Mouse (Mus musculus): ENCODE results near the gene Tab3. TPM values are rescaled to one million over a fixed set of nuclear protein-coding genes. Genes with fewer than 3 reads are reported as not detected.

Gene Tab3
- polyA plus RNA-seq, 1 experiment, result 1.7 TPM

GRCm38 (mm10) chrX:85646204-85646777, 72.5 kb downstream of the Tab3 start:
- Histone ChIP-seq H3K27me3 (ENCODE audit: control insufficient read depth, insufficient read depth, insufficient read length) (no peaks in the 10 kb centered on the region), H3K79me3 (ENCODE audit: low read depth) (no peaks in the 10 kb centered on the region), H3K36me3 (ENCODE audit: control insufficient read depth, insufficient read depth) (no peaks in the 10 kb centered on the region), H3K4me3 (ENCODE audit: insufficient read depth, poor library complexity, severe bottlenecking) (no peak overlapping the region), H3K79me2 (ENCODE audit: control insufficient read depth, insufficient read depth) (no peaks in the 10 kb centered on the region), H3ac (ENCODE audit: control insufficient read depth, insufficient read length, low read depth) (no peak overlapping the region)
- no peak for TF ChIP-seq CTCF (IDR thresholded peaks at IDR 0.05; ENCODE audit: control insufficient read depth, insufficient read depth, insufficient read length)
- no peak for TF ChIP-seq USF1 (IDR thresholded peaks at IDR 0.05; ENCODE audit: low read depth)
- no peak for TF ChIP-seq MYOG (IDR thresholded peaks at IDR 0.05; ENCODE audit: control insufficient read depth, extremely low read depth, insufficient read length)
- no peak for TF ChIP-seq CEBPB (IDR thresholded peaks at IDR 0.05; ENCODE audit: low read depth)
- no peak for TF ChIP-seq MYOD1 (IDR thresholded peaks at IDR 0.05; ENCODE audit: control insufficient read depth, insufficient read length, low read depth)
- TF ChIP-seq MAX (IDR thresholded peaks at IDR 0.05), result no peak
- no peak for TF ChIP-seq FOSL1 (IDR thresholded peaks at IDR 0.05; ENCODE audit: insufficient read depth, low read length, poor library complexity, severe bottlenecking)

GRCm38 (mm10) chrX:85676808-85677207, 103.0 kb downstream of the Tab3 start:
- Histone ChIP-seq H3K79me2 (ENCODE audit: control insufficient read depth, insufficient read depth) (no peaks in the 10 kb centered on the region), H3ac (ENCODE audit: control insufficient read depth, insufficient read length, low read depth) (no peak overlapping the region), H3K4me3 (ENCODE audit: insufficient read depth, poor library complexity, severe bottlenecking) (no peak overlapping the region), H3K27me3 (ENCODE audit: control insufficient read depth, insufficient read depth, insufficient read length) (no peaks in the 10 kb centered on the region), H3K79me3 (ENCODE audit: low read depth) (no peaks in the 10 kb centered on the region), H3K36me3 (ENCODE audit: control insufficient read depth, insufficient read depth) (no peaks in the 10 kb centered on the region)
- TF ChIP-seq MYOD1 (IDR thresholded peaks at IDR 0.05; ENCODE audit: control insufficient read depth, insufficient read length, low read depth) (no peak), USF1 (IDR thresholded peaks at IDR 0.05; ENCODE audit: low read depth) (no peak), CTCF (IDR thresholded peaks at IDR 0.05; ENCODE audit: control insufficient read depth, insufficient read depth, insufficient read length) (no peak), MYOG (IDR thresholded peaks at IDR 0.05; ENCODE audit: control insufficient read depth, extremely low read depth, insufficient read length) (no peak), MAX (IDR thresholded peaks at IDR 0.05) (no peak), FOSL1 (IDR thresholded peaks at IDR 0.05; ENCODE audit: insufficient read depth, low read length, poor library complexity, severe bottlenecking) (no peak), CEBPB (IDR thresholded peaks at IDR 0.05; ENCODE audit: low read depth) (no peak)

- no peak overlapping the region for H3K4me3 ChIP-seq (ENCODE audit: insufficient read depth, poor library complexity, severe bottlenecking)
These were observed 108.3 kb downstream of the Tab3 start for GRCm38 (mm10) chrX:85682125-85682524.

GRCm38 (mm10) chrX:85683723-85684122, 109.9 kb downstream of the Tab3 start:
- no peak overlapping the region for H3ac ChIP-seq (ENCODE audit: control insufficient read depth, insufficient read length, low read depth)
- no peaks in the 10 kb centered on the region for H3K79me2 ChIP-seq (ENCODE audit: control insufficient read depth, insufficient read depth)
- H3K27me3 ChIP-seq (ENCODE audit: control insufficient read depth, insufficient read depth, insufficient read length), result no peaks in the 10 kb centered on the region
- H3K36me3 ChIP-seq (ENCODE audit: control insufficient read depth, insufficient read depth), result no peaks in the 10 kb centered on the region
- TF ChIP-seq MAX (IDR thresholded peaks at IDR 0.05), result no peak
- no peak overlapping the region for H3K4me3 ChIP-seq (ENCODE audit: insufficient read depth, poor library complexity, severe bottlenecking)
- no peaks in the 10 kb centered on the region for H3K79me3 ChIP-seq (ENCODE audit: low read depth)

More at GRCm38 (mm10) chrX:85682125-85682524, 108.3 kb downstream of the Tab3 start:
- H3K79me3 ChIP-seq (ENCODE audit: low read depth), result no peaks in the 10 kb centered on the region
- H3K36me3 ChIP-seq (ENCODE audit: control insufficient read depth, insufficient read depth), result no peaks in the 10 kb centered on the region
- no peak overlapping the region for H3ac ChIP-seq (ENCODE audit: control insufficient read depth, insufficient read length, low read depth)
- no peaks in the 10 kb centered on the region for H3K79me2 ChIP-seq (ENCODE audit: control insufficient read depth, insufficient read depth)
- TF ChIP-seq MAX (IDR thresholded peaks at IDR 0.05) (no peak), FOSL1 (IDR thresholded peaks at IDR 0.05; ENCODE audit: insufficient read depth, low read length, poor library complexity, severe bottlenecking) (no peak), CTCF (IDR thresholded peaks at IDR 0.05; ENCODE audit: control insufficient read depth, insufficient read depth, insufficient read length) (no peak), CEBPB (IDR thresholded peaks at IDR 0.05; ENCODE audit: low read depth) (no peak)
- H3K27me3 ChIP-seq (ENCODE audit: control insufficient read depth, insufficient read depth, insufficient read length), result no peaks in the 10 kb centered on the region

Small RNA genes lying within 50 kb of the gene (microRNA-seq; reads per million reads assigned to microRNA genes)
- gene Gm44378 (ENCODE audit: borderline microRNAs expressed), result not detected

Other genes with a start within 250 kb of the Tab3 start
- gene Gk, start 202.8 kb downstream of the Tab3 start, polyA plus RNA-seq (2012; fragmentation: generic; extraction: Trizol), result 1.5 TPM